Mouse (Mus musculus): Measurements from ENCODE around the gene Hectd4.

- TF ChIP-seq CTCF (IDR thresholded peaks at IDR 0.05; ENCODE audit: control insufficient read depth, insufficient read depth, low read length) (no peak), POLR2A (IDR thresholded peaks at IDR 0.05; ENCODE audit: borderline replicate concordance, control insufficient read depth, low read depth, low read length) (no peak)
Measured at GRCm38 (mm10) chr5:121399540-121399939, 179.5 kb downstream of the Hectd4 start.
